Mouse (Mus musculus) adrenal gland, postnatal 25 days (tissue): Measurements from ENCODE around the gene Large1. TPM values are rescaled to one million over a fixed set of nuclear protein-coding genes. Genes with fewer than 3 reads are reported as not detected.
"Not testable (repeated sequence)": the region's sequence is repeated elsewhere in the genome, so short reads cannot be mapped to it uniquely, and the experiment has no call there.

Experiments
- DNase-seq: peaks from one replicate; pipeline ENCODE4 v3.0.0; 2021; ENCODE audit warnings: mixed read lengths
- long read RNA-seq: library from polyadenylated mRNA; stranded (forward); transcript quantifications from one replicate; pipeline ENCODE4 v2.0.0, GENCODE M21; 2021
- total RNA-seq: library from RNA; stranded (reverse); gene quantifications from 2 replicates; pipeline ENCODE4 v1.2.3, GENCODE M21; 2021

The Large1 gene
- 25.3 and 30.3 TPM in 2 replicates for total RNA-seq
- long read RNA-seq, full-length matches to known transcripts, result 5 of 15 reads
- long read RNA-seq, partial matches to known transcripts, result 6 of 15 reads
- long read RNA-seq, other reads (novel, unspliced or antisense), result 4 of 15 reads

- DNase-seq, result peak; percentile 97
Measured at GRCm38 (mm10) chr8:73353108-73353793, at the start of gene Large1. Large1 (minus strand) TSS chr8:73353540.

- DNase-seq, result no peak
Measured at GRCm38 (mm10) chr8:73400343-73400742, 47.0 kb upstream of the Large1 start.

GRCm38 (mm10) chr8:73373001-73373400 is 19.7 kb upstream of the Large1 start:
- not testable (repeated sequence) for DNase-seq

GRCm38 (mm10) chr8:73355979-73356378 is 2.6 kb upstream of the Large1 start:
- DNase-seq, result peak; percentile 34

GRCm38 (mm10) chr8:73354201-73354881 is 1.0 kb upstream of the Large1 start:
- DNase-seq, result peak; percentile 25

GRCm38 (mm10) chr8:73353794-73354179 is 447 bp upstream of the Large1 start:
- DNase-seq, result no peak

- DNase-seq, result peak; percentile 50
Measured at GRCm38 (mm10) chr8:73352301-73353107, 836 bp downstream of the Large1 start.

DNA sequence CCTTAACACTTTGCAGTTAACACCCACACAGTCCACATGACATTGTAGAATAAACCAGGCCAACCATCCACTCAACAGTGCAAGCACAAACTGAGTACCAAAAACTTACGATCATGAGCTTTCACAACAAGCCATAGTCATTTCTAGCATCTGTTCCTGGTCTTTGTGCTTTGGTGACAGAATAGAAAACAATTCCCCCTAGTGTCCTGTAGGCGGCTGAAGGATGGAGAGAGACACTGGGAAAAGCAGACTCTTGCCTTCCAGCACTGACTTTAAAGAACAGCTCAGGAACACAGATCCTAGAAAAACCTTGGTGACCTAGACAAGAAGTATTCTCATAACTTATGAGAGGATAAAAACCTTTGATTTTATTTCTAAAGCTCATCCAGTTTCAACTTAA is 3.0 kb downstream of the Large1 start:
- DNase-seq, result no peak

DNA sequence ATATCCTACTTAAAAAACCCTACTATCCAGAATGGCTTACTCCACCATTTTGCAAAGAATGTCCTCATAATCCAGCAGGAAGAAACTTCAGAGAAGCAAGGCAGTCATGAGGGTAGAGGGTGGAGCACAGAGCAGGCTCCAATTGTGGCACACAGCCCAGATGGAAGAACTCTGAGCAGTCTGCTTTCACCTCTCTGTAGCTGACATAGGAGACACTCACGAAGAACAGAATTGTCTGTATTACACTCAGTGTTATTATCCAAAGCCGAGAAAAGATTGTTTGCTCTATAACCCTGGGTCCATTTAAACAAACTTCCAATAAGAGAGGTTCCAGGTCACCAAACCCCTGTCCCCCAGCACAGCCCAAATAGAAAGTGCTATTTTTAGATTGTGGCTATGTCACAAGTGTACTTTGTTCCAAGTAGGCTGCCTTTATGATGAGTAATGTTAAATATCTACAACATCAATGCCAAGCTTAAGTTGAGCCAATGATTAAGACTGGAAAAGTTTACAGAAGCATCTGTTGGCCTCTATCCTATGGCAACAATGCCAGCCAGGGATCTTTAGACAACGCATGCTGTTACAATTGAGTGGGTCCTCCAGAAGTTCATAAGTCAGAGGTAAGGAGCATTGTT is 10.5 kb downstream of the Large1 start:
- no peak for DNase-seq

DNA sequence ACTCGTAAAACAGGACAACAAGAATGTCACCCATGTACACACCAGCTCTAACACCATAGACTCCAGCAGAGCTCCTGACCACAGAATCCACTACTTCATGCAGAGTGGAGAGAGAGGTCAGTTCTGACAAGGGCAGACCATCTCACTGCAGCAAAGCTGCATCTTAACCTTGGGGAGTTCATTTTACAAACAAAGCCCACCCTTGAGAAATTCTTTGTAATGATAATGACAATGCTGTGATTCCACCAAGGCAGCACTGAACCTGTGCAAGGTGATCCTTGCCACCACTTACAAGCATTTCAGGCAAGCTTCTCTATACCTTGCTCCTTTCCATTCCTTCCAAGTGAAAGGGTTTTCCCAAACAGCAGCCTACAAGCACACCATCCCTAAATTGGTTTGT is 16.5 kb downstream of the Large1 start:
- no peak for DNase-seq

DNA sequence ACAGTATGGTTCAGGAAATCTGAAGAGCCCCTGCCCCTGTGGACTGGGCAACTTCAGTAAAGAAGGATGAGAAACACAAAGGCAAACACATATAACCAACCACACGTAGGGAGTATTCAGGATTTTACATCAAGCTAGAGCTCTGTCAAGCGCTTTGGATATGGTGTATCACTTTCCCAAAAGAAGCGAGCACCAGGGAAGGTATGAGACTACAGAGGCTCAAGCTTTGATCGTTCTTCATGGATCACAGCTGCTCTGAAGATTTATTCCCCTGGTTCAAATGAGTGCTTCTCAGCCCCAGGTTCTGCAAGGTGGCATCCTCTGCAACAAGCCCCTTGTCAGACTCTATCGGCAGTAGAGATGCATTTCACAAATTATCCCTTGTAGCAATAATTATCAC is 24.2 kb downstream of the Large1 start:
- no peak for DNase-seq

GRCm38 (mm10) chr8:73328056-73328455 is 25.3 kb downstream of the Large1 start:
- no peak for DNase-seq

- DNase-seq, result peak; percentile 27
Measured at GRCm38 (mm10) chr8:73324667-73325066, 28.7 kb downstream of the Large1 start.

- DNase-seq, result no peak
Measured at GRCm38 (mm10) chr8:73323591-73323990, 29.7 kb downstream of the Large1 start.

DNA sequence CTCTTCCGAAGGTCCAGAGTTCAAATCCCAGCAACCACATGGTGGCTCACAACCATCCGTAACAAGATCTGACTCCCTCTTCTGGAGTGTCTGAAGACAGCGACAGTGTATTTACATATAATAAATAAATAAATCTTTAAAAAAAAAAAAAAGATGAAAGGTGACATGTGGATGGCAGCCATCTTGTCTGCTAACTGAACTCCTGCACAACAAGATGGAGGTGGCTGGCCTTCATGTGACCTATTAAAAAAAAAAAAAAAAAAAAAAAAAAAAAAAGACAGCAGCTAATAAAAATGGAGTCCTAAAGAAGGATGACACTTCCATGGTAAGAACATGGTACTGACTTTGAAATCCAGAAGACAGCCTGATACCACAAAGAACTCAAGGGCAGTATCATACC is 33.8 kb downstream of the Large1 start:
- not testable (repeated sequence) for DNase-seq

DNA sequence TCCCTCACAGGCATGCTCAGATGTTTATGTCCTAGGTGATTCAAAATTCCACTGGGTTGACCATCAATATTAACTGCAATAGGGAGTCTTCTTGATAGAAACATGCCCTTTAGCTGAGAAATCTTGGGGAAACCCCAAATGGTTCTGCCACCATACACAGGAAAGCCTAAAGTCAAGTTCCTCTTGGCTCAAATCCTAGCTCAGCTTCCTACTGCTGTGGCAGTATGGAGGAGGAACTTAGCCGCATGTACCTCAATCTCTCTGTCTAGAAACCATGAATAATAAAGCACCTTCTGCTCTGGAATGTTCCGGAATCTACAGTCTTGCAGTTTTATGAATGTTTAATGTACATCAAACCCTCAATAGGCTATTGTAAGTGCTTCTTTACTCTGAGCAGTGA is 39.4 kb downstream of the Large1 start:
- DNase-seq, result no peak

DNA sequence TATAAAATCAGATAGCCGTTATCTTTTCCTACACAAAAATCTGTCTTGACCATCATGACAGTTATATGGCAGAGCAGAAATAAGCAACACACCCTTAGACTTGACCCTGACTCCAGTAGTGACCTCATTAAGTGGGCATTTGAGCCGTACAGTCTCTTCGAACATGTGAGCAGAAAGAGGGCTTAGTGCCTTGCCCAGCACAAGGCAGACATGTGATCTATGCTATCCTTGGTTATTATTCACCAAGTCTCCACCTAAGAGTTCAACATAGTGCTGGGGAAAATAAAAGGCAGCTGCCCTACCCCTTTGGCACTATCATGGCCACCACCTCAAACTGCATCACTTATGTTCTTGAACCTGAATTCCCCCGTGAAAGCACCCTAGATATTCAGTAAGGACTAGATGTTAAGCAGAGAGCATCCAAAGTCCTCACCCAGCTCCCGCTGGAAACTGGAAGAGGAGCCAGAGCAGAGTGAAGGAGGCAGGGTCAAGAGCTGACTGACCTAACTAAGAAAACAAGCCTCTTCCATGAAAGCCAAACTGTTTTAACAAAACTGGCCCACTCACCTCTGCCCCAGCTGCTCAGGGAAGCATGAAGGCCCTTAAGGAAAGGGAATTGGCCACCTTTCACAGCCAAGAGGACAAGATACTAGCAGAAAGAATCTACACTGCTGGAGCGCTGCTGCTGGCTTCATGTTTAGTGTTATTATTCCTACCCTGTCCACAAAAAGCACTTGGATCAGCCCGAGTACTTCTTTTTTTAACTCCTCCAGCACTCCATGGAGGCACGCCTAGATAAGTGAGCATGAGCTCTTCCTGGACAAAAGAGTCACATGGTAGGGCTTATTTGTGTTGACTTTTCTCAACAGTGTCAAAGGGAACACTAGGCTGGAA is 40.4 kb downstream of the Large1 start:
- no peak for DNase-seq

GRCm38 (mm10) chr8:73310471-73310870 is 42.9 kb downstream of the Large1 start:
- DNase-seq, result no peak

DNA sequence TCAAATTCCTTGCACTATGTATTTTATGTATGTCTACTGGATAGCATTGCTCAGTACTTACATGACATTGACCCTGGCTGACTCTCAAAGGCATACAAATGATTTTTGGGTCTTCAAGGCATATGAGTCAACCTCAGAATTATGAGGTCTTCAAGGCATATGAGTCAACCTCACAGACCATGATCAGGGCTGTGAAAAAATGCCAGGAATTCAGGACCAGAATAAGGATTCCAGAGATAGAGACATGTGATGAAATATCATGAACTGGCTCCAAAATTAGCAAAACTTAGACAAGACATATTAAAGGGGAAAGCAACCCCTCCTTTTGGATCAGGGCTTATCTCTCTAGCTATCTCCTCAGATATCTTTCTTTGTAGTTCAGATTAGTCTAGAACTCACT is 43.3 kb downstream of the Large1 start:
- no peak for DNase-seq

DNA sequence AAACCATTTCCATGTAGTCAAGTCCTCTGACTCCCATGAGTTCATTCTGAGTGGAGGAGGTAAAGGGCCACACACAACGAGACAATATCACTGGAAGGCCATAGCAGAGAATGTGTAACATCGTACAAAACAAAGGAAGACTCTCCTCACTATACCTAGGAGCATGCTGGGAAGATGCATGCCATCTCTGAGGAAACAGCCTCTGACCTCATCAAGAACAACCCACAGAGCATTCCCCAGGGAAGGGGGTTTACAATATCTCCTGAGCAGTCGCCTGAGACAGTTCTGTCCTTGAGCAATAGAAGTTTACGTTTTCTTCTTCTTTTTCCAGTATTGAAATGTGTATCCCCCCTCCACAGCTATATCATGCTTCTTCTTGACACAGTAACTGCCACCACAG is 49.4 kb downstream of the Large1 start:
- DNase-seq, result no peak

- DNase-seq, result no peak
Measured at GRCm38 (mm10) chr8:73302947-73303346, 50.4 kb downstream of the Large1 start.
